In the genomic region with DNA sequence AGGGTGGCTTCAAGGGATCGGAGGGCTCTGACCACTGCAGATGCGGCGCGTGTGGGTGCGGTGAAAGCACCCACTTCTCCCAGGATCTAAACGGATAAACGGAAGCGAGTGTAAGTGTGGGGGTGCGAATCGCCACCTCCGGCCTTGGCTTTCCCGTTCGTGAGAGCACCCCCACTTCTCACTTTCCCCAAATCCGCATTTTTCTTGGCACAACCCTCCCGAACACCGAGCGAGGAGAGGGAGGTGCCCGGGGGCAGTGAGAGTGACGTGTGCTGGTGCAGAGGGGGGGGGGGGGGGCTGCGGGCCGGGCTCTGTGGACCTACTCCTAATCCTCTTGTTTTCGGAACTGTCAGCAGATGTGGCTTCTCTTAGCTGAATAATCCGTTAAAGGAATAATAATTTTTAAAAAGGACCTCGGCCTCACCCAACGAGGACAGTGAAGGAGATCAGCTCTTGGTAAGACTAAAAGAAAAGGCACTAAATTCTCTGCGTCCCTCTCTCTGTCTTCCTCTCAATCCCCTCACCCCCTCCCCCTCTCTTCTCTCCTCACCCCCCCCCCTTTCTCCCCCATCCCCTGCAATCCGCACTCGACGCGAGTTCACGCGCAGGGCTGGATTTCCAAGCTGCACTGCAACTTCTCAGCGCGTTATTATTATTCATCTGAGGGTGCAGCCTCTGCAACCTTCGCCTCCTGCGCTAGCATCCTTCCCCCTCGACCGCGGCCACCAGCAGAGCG, we compare ENCODE assay signal across 8 mouse cellular contexts.
DNase-seq lines count a peak whose midpoint lies in the region; ATAC-seq and TF ChIP-seq lines count a peak whose summit lies in the region.

No protein-coding gene starts in this region.

- H3K9ac ChIP-seq in heart, embryonic 14.5 days (ENCODE audit: low read length) = no peak overlapping the region
- H3K9ac ChIP-seq in forebrain, embryonic 12.5 days = peak overlapping the region; percentile 83
- peak overlapping the region; percentile 100 for H3K9ac ChIP-seq in midbrain, embryonic 16.5 days (ENCODE audit: low read depth, low read length)

- ATAC-seq in heart, embryonic 14.5 days (ENCODE audit: insufficient number of reproducible peaks, insufficient read depth, low FRiP score, low read depth) = no peak
- peak; percentile 47 for ATAC-seq in forebrain, embryonic 12.5 days (ENCODE audit: low FRiP score)
- peak; percentile 54 for ATAC-seq in midbrain, embryonic 16.5 days

- H3K4me1 ChIP-seq in heart, embryonic 14.5 days (ENCODE audit: control insufficient read depth in 2 of 2, insufficient read depth in 2 of 2, low read length in 2 of 2) = peaks cover 10 to 23% of the 10 kb centered on the region in 2 experiments; a peak in 3 of 4 replicates
- H3K4me1 ChIP-seq in forebrain, embryonic 12.5 days = peaks cover 68% of the 10 kb centered on the region
- peaks cover 32% of the 10 kb centered on the region for H3K4me1 ChIP-seq in midbrain, embryonic 16.5 days (ENCODE audit: control insufficient read depth, insufficient read depth, low read length)

- under 1% methylated on average over 38 of the region's 40 CpGs for WGBS in heart, embryonic 14.5 days
- WGBS in forebrain, embryonic 12.5 days = under 1% methylated on average over 40 of the region's 40 CpGs
- WGBS in midbrain, embryonic 16.5 days = under 1% methylated on average over 37 of the region's 40 CpGs

- H3K4me3 ChIP-seq in heart, embryonic 14.5 days (ENCODE audit: control insufficient read depth in 1 of 2, insufficient read depth in 1 of 2, low read depth in 1 of 2, low read length in 2 of 2) = peak overlapping the region; percentile 44 to 53
- H3K4me3 ChIP-seq in forebrain, embryonic 12.5 days (replicated peaks) = peak overlapping the region; percentile 54
- peak overlapping the region; percentile 93 for H3K4me3 ChIP-seq in midbrain, embryonic 16.5 days (ENCODE audit: low read depth, low read length)

- no peaks in the 10 kb centered on the region for H3K36me3 ChIP-seq in heart, embryonic 14.5 days (ENCODE audit: control insufficient read depth, insufficient read depth, low read length)
- 0 out of 2 replicates have a peak, but pooled peaks cover 3% of the 10 kb centered on the region for H3K36me3 ChIP-seq in forebrain, embryonic 12.5 days (replicated peaks)
- 0 out of 2 replicates have a peak, but pooled peaks cover 5% of the 10 kb centered on the region for H3K36me3 ChIP-seq in midbrain, embryonic 16.5 days (ENCODE audit: control insufficient read depth, insufficient read depth, low read length)

- H3K27me3 ChIP-seq in heart, embryonic 14.5 days (ENCODE audit: control insufficient read depth, insufficient read depth, low read length) = peaks cover 100% of the 10 kb centered on the region
- H3K27me3 ChIP-seq in forebrain, embryonic 12.5 days = peaks cover 85% of the 10 kb centered on the region
- no peaks in the 10 kb centered on the region for H3K27me3 ChIP-seq in midbrain, embryonic 16.5 days (ENCODE audit: control insufficient read depth, insufficient read depth, low read depth, low read length)

- intact Hi-C loops in heart, postnatal 25 days (cut with DNase I) = no loop called here

- H3K9me3 ChIP-seq in heart, embryonic 14.5 days (ENCODE audit: control insufficient read depth, low read length) = no peaks in the 10 kb centered on the region
- H3K9me3 ChIP-seq in forebrain, embryonic 12.5 days = no peaks in the 10 kb centered on the region
- no peaks in the 10 kb centered on the region for H3K9me3 ChIP-seq in midbrain, embryonic 16.5 days (replicated peaks; ENCODE audit: control insufficient read depth, low read length, poor library complexity, severe bottlenecking)

- no peak for DNase-seq in heart, postnatal 25 days (ENCODE audit: low spot score)
- peak; percentile 95 for DNase-seq in brain, embryonic 14.5 days (ENCODE audit: low read depth)
- DNase-seq in layer of hippocampus, postnatal 14 days (ENCODE audit: low spot score in 2 of 2) = peak; percentile 71 to 83
- DNase-seq in adrenal gland, adult (ENCODE audit: inconsistent age in 2 of 2, low spot score in 1 of 2) = no peak
- DNase-seq in kidney, adult 18-20 months = no peak

- H3K4me2 ChIP-seq in heart, embryonic 14.5 days (ENCODE audit: low read length) = peak overlapping the region; percentile 91
- peak overlapping the region; percentile 79 for H3K4me2 ChIP-seq in forebrain, embryonic 12.5 days
- H3K4me2 ChIP-seq in midbrain, embryonic 16.5 days (ENCODE audit: low read length) = peak overlapping the region; percentile 79

- TF ChIP-seq CTCF in brain, embryonic 14.5 days (IDR thresholded peaks at IDR 0.05; ENCODE audit: borderline replicate concordance, extremely low read depth, insufficient read depth, insufficient read length) = no peak

- peak; percentile 53; the same call in 1 of the 2 replicates for TF ChIP-seq POLR2A in brain, embryonic 14.5 days (IDR thresholded peaks at IDR 0.05; ENCODE audit: borderline replicate concordance, extremely low read depth, insufficient read depth, insufficient read length, poor library complexity, severe bottlenecking)

- H3K27ac ChIP-seq in heart, embryonic 14.5 days (replicated peaks in 1 of 2; ENCODE audit: control insufficient read depth in 1 of 2, insufficient read depth in 1 of 2, low read depth in 2 of 2, low read length in 2 of 2) = no peak overlapping the region
- H3K27ac ChIP-seq in forebrain, embryonic 12.5 days = peak overlapping the region; percentile 99
- H3K27ac ChIP-seq in midbrain, embryonic 16.5 days (ENCODE audit: low read length) = peak overlapping the region; percentile 99

Comparison
In these comparisons a context has a peak if more than half of its experiments do, and no peak if none do; other contexts are left out.
1. H3K27ac ChIP-seq: peak in forebrain, embryonic 12.5 days (single experiment) and midbrain, embryonic 16.5 days (single experiment); none in heart, embryonic 14.5 days (0 of 2).
2. DNase-seq: peak in brain, embryonic 14.5 days (single experiment) and layer of hippocampus, postnatal 14 days (2 of 2); none in heart, postnatal 25 days (single experiment), adrenal gland, adult (0 of 2) and kidney, adult 18-20 months (single experiment).
3. Peak in every context shown above with its lines, with median percentiles within 50 percentile points of each other: H3K4me2 ChIP-seq and H3K4me3 ChIP-seq.